Comparison of ENCODE assay signal across 8 mouse cellular contexts in genomic region chr3:67557200-67557651, GRCm38 (mm10). TPM values are rescaled to one million over a fixed set of nuclear protein-coding genes. Genes with fewer than 3 reads are reported as not detected.
A peak's percentile ranks its signal among the peaks of the same experiment; 100 is the strongest.
DNase-seq lines count a peak whose midpoint lies in the region; ATAC-seq lines count a peak whose summit lies in the region.

No protein-coding gene starts in this region.

- no peaks in the 10 kb centered on the region for H3K36me3 ChIP-seq in embryonic facial prominence, embryonic 10.5 days (replicated peaks)
- H3K36me3 ChIP-seq in limb, embryonic 10.5 days: no peaks in the 10 kb centered on the region

- no peak overlapping the region for H3K4me3 ChIP-seq in embryonic facial prominence, embryonic 10.5 days
- H3K4me3 ChIP-seq in limb, embryonic 10.5 days: 0 out of 2 replicates have a peak overlapping the region, but pooled peaks have one; percentile 7

- 59% methylated on average over 14 of the region's 14 CpGs for WGBS in embryonic facial prominence, embryonic 10.5 days
- WGBS in limb, embryonic 10.5 days: 43% methylated on average over 14 of the region's 14 CpGs

- peak; percentile 24 for DNase-seq in CD4-positive, CD25-positive, alpha-beta regulatory T cell, adult 2 months (ENCODE audit: low read depth, low spot score)
- peak; percentile 11 for DNase-seq in embryonic facial prominence, embryonic 10.5 days (ENCODE audit: low spot score)
- DNase-seq in limb, embryonic 10.5 days (ENCODE audit: low spot score): peak; percentile 38
- DNase-seq in mesoderm, embryonic 11.5 days (ENCODE audit: low read depth, low spot score): peak; percentile 52
- no peak for DNase-seq in adrenal gland, postnatal 36 days
- no peak for DNase-seq in cerebellum, adult 11-12 months
- no peak for DNase-seq in left cerebral cortex, adult 8-10 months (ENCODE audit: low spot score in 2 of 2)

- no peak overlapping the region for H3K27ac ChIP-seq in embryonic facial prominence, embryonic 10.5 days (replicated peaks)
- H3K27ac ChIP-seq in limb, embryonic 10.5 days: peak overlapping the region; percentile 54; the same call in 1 of the 2 replicates

- no peak for ATAC-seq in erythroid progenitor cell, adult 5-6 weeks (replicated peaks; ENCODE audit: low FRiP score, poor library complexity, severe bottlenecking)

- no peaks in the 10 kb centered on the region for H3K9me3 ChIP-seq in embryonic facial prominence, embryonic 10.5 days
- H3K9me3 ChIP-seq in limb, embryonic 10.5 days (replicated peaks): no peaks in the 10 kb centered on the region

- H3K4me1 ChIP-seq in embryonic facial prominence, embryonic 10.5 days: peaks cover 4% of the 10 kb centered on the region; the same call in 1 of the 2 replicates
- H3K4me1 ChIP-seq in limb, embryonic 10.5 days: peaks cover 13% of the 10 kb centered on the region

- no peaks in the 10 kb centered on the region for H3K27me3 ChIP-seq in embryonic facial prominence, embryonic 10.5 days (replicated peaks; ENCODE audit: low read depth, poor library complexity, severe bottlenecking)
- no peaks in the 10 kb centered on the region for H3K27me3 ChIP-seq in limb, embryonic 10.5 days (ENCODE audit: low read depth, poor library complexity, severe bottlenecking)

RNA-seq across cellular contexts. Expression of gene Mfsd1, which starts 25.3 kb away (rescaled TPM):
- 59.6 and 61.3 TPM in 2 replicates for polyA plus RNA-seq in embryonic facial prominence, embryonic 10.5 days (2016; fragmentation: Nextera tagmentation; extraction: Ambion mirVana)
- 59.7 and 61.5 TPM in 2 replicates for polyA plus RNA-seq in limb, embryonic 10.5 days (2016; fragmentation: Nextera tagmentation; extraction: Ambion mirVana)
- 10 to 100 TPM; 54.1 to 78.3 TPM for total RNA-seq in adrenal gland, postnatal 36 days (2021)
- 10 to 100 TPM; 32.2 to 45.5 (median 40.7) TPM for total RNA-seq in left cerebral cortex, adult 8-10 months (2022)
- 19.5 and 23.1 TPM in 2 replicates for total RNA-seq in erythroid progenitor cell, adult 5-6 weeks (2015; ENCODE audit: low replicate concordance)
- 42.1 and 46.1 TPM in 2 replicates for total RNA-seq in erythroid progenitor cell, adult 5-6 weeks (2017; ENCODE audit: low replicate concordance)

RNA-seq across cellular contexts. Expression of gene Rarres1, which starts 41.9 kb away (rescaled TPM):
- 2.0 and 4.3 TPM in 2 replicates for polyA plus RNA-seq in embryonic facial prominence, embryonic 10.5 days (2016; fragmentation: Nextera tagmentation; extraction: Ambion mirVana)
- polyA plus RNA-seq in limb, embryonic 10.5 days (2016; fragmentation: Nextera tagmentation; extraction: Ambion mirVana): 0.95 and 5.5 TPM in 2 replicates
- 1 to 10 TPM in 1 of 2 experiments, under 1 TPM in 1; 0.26 to 1.1 TPM for total RNA-seq in adrenal gland, postnatal 36 days (2021)
- 1 to 10 TPM; 1.6 to 2.3 (median 2.0) TPM for total RNA-seq in left cerebral cortex, adult 8-10 months (2022)
- not detected in 2 replicates for total RNA-seq in erythroid progenitor cell, adult 5-6 weeks (2015; ENCODE audit: low replicate concordance)
- not detected in 2 replicates for total RNA-seq in erythroid progenitor cell, adult 5-6 weeks (2017; ENCODE audit: low replicate concordance)

Comparison
In these comparisons a context has a peak if more than half of its experiments do, and no peak if none do; other contexts are left out.
1. DNase-seq: peak in CD4-positive, CD25-positive, alpha-beta regulatory T cell, adult 2 months (single experiment), embryonic facial prominence, embryonic 10.5 days (single experiment), limb, embryonic 10.5 days (single experiment) and mesoderm, embryonic 11.5 days (single experiment); none in adrenal gland, postnatal 36 days (0 of 2), cerebellum, adult 11-12 months (single experiment) and left cerebral cortex, adult 8-10 months (0 of 2).